Mouse (Mus musculus) urinary bladder, postnatal 10 days (tissue): ENCODE data around the gene Rspry1.

ENCODE experiments used
- DNase-seq: peaks from one replicate; pipeline ENCODE4 v3.0.0; 2022; ENCODE audit warnings: low spot score

The Rspry1 gene

DNA sequence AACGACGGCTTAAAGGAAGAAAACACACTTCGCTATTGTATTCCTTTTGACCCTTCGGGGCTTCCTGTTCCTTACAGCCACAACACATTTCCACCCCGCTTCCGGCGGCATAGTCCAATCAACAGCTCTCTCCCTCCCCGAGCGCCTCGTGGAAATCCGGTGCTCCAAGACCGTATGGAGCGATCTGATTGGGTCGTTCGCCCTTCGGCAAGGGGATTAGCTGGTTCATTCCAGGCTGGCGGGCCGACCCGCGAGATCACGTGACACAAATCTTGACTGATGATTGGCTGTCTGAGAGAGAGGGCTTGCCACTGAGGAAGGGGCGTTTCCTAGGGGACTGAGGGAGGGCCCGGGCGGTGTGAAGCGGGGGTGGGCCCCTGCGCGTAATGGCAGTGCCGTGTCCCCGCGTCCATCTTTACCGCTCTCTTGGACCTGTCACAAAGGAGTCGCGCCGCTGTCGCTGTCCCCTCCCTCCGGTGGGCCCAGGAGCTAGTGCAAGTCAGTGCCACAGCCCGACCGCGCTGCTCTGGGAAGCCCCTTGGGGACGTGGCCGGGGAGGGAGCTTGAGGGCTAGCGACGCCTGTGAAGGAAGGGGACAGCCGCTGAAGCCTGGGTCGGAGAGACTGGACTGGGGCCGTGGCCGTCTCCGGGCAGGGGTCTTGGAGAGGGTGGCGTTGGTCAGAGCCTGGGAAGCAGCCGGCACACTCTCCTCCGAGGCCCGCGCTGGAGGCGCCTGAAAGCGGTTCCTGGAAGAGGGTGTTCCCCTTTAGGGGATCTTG is at the start of gene Rspry1, which contains the start of gene Fam192a:
Rspry1 (plus strand) TSS at position 331 of the 779 bp plus-strand sequence.
Fam192a (minus strand) TSS at position 391 of the 779 bp plus-strand sequence.
- peak; percentile 99 for DNase-seq

DNA sequence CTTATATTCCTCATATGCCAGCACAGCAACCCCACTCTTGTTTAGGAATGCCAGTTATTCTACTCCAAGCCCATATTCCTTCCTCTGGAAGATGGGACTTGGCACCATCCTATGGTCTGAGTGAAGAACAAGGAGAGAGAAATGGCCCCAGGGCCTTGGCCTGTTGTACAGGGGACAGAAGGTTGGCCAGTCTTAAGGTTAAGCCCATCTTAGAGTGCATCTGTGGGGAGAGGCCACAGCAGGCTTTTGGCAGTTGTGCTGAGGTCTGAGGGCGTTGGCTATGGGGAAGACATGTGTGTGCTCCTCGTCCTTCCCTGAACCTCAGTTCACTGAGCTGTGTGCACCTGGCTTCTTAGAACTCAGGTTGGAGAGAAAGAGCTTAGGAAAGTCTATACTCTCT is 49.0 kb upstream of the Rspry1 start:
- DNase-seq, result no peak

DNA sequence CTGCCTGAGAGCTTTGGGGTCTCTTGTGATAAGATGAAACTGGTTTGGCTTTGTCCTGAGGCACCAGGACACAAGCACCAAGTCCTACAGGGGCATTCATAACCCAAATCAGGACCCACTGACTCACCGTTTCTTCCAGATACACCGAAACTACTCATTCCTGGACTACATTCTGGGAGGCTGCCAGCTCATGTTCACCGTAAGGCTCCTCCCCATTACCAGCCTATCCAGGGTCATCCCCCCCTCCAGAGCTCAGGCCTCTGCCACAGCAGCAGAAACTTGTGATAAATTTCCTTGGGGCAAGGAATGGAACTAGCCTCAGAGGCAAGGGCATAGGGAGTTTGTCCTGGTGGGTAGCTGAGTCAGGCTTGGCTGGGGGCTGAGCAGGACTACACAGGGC is 44.5 kb upstream of the Rspry1 start:
- DNase-seq, result no peak

DNA sequence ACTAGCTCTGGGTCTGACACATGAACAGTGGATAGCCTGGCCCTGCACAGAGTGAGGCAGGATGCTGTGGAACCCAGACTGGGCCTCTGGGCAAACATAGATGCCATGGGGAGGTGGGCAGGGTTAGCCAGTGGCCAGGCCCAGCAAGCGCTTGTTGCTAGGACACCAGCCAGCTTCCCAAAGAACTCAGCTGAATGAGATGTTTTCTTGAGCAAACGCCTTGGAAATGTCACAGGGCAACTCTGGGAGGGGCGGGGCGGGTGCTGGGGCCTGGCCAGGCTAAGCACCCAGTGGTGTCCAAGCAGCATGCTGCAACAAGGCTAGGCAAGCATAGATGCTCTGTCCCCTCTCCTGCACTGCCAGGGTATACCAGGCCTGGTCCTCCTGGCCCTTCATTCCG is 40.5 kb upstream of the Rspry1 start:
- no peak for DNase-seq

DNA sequence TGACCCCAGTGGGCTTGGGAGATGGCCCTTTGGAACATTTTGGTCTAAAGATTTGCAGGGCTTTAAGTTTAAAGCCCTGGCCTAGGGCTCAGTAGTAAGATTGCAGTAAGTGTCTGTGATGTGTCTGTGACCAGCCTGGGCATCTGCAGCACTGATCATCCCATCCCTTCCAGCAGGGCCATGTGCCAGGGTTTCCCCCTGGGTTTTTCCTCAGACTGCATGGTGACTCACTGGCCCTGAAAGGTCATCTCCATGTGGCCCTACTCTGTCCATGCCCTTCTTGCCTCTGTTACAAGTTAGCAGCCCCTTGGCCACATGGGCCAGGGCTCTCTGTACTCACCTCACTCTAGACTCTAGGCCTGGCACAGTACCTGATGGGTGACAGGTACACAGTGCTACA is 37.3 kb upstream of the Rspry1 start:
- DNase-seq, result no peak

DNA sequence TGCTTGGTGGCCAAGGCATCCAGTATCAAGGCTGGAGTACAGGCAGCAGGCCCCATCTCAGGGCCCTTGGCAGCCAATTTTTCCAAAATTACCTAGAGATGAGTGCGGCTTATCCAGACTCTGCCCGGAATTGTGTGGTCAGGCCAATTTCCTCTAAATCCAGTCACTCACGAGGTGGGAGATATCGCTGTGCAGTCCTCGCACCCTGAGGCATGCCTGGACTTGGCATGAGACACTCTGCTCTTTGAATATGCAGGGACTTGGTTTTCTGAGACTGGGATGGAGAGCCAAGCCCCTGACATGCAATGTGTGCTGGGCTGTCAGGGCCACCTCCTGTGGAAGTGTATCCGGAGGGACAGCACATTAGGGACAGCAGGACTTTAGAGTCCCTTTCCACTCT is 35.7 kb upstream of the Rspry1 start:
- DNase-seq, result no peak

DNA sequence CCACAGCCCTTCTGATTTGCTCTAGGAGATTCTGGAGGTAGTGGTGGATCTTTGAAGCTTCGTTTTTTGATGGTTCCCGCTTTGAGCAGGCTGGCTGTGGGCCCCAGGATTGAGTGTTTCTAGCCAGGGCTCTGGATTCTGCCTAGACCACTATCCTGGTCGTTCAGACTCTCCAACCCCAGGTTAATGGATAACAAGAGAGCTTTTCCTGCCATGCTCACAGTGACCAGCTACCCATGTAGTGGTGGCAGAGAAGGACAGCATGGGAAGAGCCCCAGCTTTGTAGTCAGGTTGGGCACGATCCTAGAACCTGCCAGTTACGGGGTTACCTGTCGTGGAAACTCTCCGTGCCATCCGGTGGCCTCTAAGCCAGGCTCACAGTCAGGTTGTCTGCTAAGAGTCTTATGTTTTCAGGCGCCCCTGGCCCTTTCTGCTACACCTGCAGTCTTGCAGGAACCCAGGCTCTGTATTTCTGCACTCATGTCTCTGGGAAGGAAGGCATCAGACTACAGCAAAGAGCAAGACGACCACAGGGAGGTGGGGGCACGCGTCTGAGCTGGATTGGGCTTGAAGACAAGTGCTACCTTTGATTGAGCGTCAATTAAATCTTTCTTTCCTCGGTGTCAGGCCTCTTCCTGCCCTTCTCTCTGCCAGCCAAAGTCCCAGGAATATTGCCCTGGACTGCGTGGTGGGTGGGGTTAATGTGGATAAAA is 35.1 kb upstream of the Rspry1 start:
- DNase-seq, result no peak

DNA sequence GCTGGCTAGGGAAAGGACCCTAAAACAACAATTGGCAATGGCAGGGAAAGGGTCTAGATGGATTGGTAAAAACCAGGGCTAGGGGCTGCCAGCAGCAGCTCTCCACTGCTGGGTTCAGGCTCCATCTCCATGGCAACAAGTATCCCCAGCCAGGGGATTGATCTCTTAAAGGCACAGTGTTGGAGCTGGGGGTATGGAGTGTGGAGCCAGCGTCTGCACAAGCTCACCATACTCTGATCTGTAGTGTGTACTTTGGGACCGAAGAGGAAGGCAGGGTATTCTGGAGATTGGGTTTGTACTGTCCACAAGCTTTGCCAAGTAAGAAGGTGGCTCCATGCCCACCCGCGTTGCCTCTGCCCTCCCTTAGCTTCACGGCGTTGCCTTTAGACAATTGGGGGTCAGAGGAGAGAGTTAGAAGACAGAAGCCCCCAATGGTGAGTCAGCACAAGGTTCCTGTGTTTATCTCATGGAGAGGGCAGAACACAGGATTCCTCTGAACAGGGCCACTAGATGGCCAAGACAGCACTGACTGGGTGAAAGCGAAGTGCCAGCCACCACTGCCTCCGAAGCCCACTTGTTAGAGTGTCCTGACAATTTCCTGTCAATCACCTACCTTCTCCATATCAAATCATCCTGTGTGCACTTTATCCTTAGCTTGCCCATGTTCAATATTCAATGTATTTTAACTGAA is 34.4 kb upstream of the Rspry1 start:
- no peak for DNase-seq

DNA sequence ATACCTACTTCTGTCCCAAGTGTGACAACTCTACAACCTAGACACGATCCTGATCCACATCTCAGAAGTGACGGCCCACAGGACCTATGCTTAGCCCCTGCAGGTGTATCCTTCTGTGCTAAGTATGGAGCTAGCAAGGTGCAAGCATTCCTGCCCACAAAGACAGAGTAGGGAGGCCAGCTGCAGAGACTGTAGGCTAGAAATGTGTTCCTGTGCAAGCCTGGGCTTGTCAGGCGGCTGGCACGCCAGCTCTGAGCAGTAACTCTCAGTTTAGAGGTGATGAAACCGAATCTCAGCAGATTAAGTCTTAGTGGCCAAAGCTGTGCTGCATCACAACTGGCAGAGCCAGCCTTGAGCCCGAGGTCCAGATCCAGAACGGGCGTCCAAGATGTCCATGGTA is 33.6 kb upstream of the Rspry1 start:
- no peak for DNase-seq

DNA sequence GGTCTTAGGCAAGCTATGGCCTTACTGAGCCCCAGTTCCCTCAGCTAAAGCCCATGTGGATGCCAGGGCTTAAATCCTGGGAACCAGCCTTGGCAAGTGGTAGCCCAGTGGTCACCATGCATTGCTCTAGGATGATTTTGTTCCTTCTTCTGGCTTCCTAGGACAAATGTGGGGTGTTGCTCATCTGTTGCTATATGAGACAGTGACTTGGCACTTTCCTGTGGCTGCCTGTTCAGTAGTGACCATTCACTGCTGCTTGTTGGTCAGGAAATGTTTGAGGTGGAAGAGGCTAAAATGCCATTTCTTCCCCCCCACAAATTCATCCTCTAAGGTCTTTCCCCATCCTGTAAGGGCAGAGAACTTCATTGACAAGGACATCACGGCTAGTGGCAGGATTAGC is 32.3 kb upstream of the Rspry1 start:
- no peak for DNase-seq

DNA sequence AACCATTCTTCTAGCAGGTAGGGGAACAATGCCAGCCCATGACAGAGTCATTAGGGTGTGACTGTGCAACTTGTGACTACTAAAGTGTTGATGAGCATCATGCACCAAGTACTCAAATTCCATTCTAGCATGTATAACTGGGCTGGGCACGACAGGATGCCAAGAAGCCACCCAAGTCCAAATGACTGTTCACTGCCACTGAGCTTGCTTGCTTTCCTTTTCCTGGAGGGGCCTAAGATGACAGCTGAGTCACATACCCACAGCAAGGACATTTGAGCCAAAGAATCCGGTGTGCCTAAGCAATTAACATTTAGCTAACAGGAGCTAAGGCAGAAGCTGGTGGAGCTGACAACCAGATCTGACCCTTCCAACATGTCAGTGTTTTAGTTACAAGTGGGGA is 29.8 kb upstream of the Rspry1 start:
- no peak for DNase-seq

DNA sequence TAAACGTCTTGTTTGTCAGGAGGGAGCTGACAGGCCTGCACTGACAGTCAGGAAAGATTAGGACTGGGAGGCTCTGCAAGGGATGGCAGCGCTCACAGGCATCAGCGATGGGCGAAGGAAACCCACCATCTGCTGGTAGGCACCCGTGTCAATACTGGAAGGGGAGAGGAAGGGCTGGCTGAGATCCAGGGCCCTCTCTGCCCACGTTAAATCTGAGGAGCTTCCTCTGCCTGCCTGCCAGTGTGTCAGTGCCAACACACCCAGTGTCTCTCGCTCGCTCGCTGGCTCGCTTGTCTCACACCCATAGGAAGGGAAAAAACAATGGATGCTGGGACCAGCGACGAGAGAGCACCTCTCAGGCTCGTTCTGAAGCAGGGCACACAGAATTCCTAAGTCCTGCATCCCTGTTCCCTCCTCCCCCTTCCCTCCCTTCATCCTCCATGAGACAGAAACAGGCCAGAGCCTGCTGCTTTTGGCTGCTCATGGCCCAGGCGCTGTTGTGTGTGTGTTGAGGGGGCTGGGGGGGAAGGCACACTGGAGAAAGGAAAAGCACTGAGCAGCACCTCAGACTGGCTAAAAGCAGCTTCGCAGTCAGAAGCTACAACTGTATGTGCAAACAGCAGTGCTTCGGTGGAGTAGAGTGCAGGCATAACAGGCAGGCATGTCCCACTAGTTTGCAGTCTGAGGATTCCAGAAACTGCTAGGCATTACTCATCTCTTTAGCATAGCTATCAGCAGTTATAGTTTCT is 27.4 kb upstream of the Rspry1 start:
- no peak for DNase-seq

DNA sequence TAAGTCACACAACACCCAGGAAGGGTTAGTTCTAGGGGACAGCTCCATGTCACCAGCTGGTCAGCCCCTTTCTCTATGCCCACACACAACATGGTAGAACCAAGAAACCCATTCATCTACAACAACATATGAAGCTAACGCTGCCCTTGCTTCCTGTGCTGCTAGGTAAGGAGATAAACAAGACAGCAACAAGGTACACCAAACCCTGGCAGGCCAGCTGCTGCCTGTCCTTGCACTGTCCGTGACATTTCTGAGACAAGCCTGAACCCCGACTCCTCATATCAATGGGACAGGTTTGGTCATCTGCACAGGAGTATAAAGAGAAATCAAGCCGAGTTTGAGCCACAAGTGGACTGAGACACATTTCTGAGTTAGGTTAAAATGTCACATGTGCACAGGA is 26.6 kb upstream of the Rspry1 start:
- DNase-seq, result no peak

DNA sequence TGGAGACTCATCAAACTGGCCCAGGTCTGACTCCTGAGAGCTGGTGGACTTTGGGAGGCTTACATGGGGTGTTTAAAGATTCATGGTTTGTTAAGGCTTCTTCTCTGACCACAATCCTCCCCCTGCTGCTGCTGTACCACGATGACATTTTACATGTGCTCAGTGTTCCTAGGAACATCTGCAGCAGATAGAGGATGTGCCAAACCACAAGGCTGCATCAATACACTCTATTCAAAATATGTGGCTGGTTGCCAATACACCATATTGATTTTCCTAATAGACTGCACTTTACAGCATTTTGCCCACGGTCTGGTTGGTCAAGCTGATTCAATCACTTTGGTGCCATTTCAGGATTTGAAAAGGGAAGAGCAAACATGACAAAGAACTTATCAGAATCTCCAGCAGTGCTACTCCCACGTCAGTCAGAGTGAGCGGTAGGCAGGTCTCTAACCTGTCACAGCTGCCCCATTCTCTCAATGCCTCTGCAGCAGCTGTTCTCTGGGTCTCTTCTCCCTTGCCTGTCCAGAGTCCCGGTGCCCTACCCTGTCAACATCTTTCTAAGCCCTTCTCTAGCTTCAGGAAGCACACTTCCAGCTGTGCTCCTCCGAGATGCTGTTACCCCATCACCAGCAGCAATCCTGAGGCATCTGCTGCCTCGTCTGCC is 19.8 kb upstream of the Rspry1 start:
- DNase-seq, result no peak

DNA sequence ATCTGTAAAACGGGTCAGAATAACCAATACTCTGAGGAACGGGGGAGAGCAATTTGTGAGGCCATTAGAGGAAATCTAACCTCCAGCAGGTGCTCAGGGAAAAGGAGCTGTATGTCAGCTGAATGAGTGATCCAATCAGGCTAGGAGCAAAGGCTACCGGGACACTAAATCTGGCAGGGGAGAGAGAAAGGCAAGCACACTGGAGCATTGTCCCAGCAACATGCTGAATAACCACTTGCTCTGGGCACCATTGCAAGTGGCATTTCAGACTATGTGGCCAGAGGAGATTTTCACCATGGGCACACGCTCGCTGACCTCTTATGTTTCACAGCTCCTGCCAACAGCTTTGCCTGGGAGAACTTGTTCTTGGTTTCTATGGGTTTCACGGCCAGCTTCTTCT is 19.2 kb upstream of the Rspry1 start:
- DNase-seq, result no peak

DNA sequence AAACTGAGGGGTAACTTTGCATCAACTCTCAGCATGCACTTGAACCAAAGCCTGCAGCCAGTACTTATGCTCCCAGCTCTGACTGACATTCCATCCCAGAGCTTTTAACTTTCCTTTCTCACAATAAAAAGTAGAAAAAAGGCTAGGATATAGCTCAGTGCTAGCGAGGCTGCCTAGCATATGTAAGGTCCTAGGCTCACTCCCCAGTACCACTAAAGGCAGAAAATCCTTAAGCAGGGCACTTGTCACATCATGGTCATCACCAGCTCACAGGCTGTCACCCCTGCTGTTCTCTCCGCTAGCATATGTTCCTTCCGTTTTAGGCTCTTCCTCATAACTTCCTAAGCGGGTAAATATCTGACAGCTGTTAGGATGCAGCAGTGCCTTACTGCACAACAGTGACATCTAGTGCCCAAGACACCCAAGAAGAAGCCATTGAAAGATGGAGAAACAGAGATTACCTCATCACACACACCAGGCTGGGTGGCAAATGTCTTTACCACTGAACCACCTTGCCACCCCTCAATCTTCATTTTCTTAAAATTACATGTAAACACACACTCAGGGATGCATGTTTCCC is 17.4 kb upstream of the Rspry1 start:
- no peak for DNase-seq

DNA sequence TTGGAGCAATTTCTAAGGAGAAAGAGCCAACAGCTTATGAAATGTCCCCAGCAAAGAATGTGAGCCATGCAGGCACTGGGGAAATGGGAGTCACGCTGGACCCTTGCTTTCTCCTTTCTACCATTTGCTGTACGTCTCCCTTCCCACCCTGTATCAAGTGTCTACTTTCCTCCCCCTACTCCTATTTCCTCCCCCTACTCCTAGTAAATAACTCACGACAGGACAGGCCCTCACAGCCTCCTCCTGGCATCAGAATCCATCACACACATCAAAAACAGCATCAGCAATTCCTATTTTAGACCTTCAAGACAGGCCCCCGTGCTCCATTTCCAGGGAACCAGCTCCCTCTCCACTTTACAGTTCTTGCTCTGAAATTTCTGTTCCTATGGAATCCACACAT is 10.0 kb upstream of the Rspry1 start:
- DNase-seq, result no peak

DNA sequence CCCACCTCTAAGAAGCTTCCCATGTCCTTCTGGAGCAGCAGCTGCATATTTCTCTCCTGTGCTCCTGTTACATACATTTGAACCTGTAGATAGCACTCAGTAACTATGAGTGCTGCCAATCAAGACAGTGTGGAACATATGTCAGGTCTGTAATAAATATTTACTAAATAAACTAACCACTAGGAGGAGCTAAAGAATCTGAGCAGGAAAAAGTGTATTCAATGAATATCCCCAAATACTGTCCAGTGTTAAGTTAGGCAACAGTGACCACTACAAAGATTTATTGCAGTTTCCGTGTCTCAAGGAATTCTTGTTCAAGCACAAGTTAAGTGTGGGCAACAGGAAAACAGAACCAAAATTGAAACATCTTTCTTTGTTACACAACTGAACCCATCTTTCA is 7.5 kb upstream of the Rspry1 start:
- DNase-seq, result no peak

DNA sequence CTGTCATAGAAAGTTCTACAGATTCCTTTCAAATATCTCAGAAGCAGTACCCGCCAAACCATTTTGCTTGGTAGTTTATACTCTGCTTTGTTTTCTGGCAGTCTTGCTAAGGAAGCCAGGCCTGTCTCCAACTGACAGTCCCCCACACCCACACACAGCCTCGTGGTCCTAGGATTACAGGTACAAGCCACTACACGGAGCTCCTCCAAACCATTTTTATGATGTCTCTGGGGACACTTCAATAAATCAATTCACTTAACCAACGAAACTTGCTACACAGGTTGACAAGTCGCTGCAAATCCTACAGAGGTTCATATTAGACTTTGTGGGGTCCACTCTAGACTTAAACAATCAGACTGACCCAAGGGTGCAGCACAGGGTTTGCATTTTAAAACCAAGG is 1.3 kb upstream of the Rspry1 start:
- no peak for DNase-seq

DNA sequence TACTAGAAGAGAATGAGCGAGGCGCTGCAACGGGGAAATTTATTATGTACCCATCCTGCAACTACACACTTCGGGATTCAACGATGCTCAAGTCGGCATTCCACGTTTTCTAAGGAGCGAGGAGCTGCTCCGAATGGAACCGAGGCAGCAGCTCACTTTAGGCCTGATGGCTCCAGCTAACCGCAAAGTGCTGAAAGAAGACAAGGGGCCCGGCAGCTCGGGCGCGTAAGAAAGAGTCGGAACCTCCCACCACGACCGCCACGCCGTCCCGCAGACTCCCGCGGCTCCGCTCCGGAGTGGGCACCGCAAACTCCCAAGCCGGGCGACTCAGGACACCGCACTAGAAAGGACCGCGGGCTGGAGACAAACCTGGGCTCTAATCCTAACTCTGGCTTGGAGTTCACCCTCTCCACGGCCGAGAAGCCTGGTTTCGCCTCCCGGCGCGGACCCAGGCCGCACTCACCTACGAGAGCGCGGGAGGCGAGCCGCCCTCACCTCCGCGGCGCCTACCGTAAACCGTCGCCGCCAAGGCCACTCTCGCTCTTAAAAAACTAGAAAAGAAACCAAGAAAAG is 617 bp upstream of the Rspry1 start:
- DNase-seq, result no peak

DNA sequence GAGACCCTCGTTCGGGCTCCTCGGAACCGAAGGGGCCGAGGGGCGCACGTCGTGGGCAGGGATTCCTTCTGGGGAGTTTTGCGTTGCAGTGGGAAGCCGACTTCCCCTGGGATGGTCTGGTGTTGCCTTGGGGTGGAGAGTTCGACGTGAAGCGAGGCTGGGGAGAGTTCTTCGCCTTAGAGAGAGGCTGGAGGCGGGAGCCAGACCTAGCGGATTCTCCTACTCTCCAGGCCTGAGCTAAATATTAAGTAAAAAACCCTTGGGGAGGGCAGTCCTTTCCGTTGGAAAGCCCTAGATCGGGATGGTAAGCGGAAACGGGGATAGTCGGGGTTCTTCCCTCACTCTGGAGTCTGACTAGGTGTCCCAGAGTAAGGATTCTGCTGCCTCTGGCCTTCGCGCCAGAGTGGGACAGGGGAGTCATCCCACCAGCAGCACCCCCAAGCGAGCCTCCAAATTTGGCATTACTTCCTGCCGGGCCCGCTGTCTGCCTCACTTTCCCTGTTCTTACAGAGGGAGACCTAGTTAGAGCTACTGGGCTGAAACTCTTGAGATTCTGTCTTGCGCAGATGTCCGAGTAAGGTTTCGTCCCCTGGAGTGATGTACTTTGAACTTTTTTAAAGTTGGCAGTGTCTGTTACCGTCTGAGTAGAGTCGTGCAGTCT is 864 bp downstream of the Rspry1 start:
- DNase-seq, result no peak
